Mouse (Mus musculus) testis, adult 2 months (tissue): ENCODE data around the gene Car10. TPM values are rescaled to one million over a fixed set of nuclear protein-coding genes. Genes with fewer than 3 reads are reported as not detected.

Source experiments
- H3K27ac ChIP-seq: fragments of 200-500 bp; 2 replicates; pipeline ENCODE4 v1.5.1; 2012; ENCODE audit warnings: low read depth, low read length; ENCODE audit not compliant: control insufficient read depth, insufficient read depth
- H3K27me3 ChIP-seq: fragments of 200-500 bp; 2 replicates; pipeline ENCODE4 v1.6.1; 2012; ENCODE audit warnings: mild to moderate bottlenecking, low read length, moderate library complexity; ENCODE audit not compliant: control insufficient read depth, insufficient read depth
- H3K36me3 ChIP-seq: fragments of 200-500 bp; 2 replicates; pipeline ENCODE4 v1.6.1; 2012; ENCODE audit warnings: mild to moderate bottlenecking, low read length; ENCODE audit not compliant: control insufficient read depth, insufficient read depth
- H3K4me1 ChIP-seq: fragments of 200-500 bp; 2 replicates; pipeline ENCODE4 v1.6.1; 2012; ENCODE audit warnings: low read length; ENCODE audit not compliant: control insufficient read depth, insufficient read depth
- H3K4me3 ChIP-seq: fragments of 200-500 bp; 2 replicates; pipeline ENCODE4 v1.5.1; 2012; ENCODE audit warnings: low read depth, mild to moderate bottlenecking, low read length, moderate library complexity, mixed read lengths; ENCODE audit not compliant: control insufficient read depth
- CTCF ChIP-seq: fragments of 200-500 bp; IDR thresholded peaks from 2 replicates; pipeline ENCODE4 v1.5.1; 2012; ENCODE audit warnings: low read depth, mild to moderate bottlenecking, inconsistent platforms, low read length, moderate library complexity; ENCODE audit not compliant: control insufficient read depth, insufficient read depth, insufficient replicate concordance
- POLR2A ChIP-seq: fragments of 200-500 bp; IDR thresholded peaks from 2 replicates; pipeline ENCODE4 v1.6.1; 2012; ENCODE audit warnings: low read depth, mild to moderate bottlenecking, inconsistent platforms, low read length, moderate library complexity; ENCODE audit not compliant: control insufficient read depth
- polyA plus RNA-seq: library from polyadenylated mRNA; depleted of rRNA; stranded (reverse); fragments of >200 nt; gene quantifications from 2 replicates; pipeline ENCODE4 v1.2.3, GENCODE M21; 2012

Car10 gene
- polyA plus RNA-seq, 1 experiment, result not detected

DNA sequence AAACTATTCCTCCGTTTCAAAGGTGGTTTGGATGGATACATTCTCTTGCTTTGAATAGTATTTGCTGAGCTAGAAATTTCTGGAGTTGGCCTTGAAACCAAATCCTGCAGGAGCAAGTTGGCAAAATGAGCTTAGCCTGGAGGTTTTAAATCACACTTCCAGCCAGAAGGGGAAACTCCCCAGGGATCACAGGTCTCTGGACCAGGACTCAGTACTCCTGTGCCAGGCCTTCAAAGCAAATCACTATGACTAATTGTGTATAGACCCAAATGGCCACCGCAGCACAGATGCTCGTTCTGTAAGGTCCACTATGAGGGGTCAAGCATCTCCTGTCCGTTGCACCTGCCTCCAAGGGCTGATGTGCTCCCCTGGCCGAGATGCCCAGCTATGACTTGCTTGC is 403.8 kb downstream of the Car10 start:
- Histone ChIP-seq H3K4me1 (no peaks in the 10 kb centered on the region), H3K36me3 (no peaks in the 10 kb centered on the region), H3K4me3 (no peak overlapping the region), H3K27ac (no peak overlapping the region), H3K27me3 (no peaks in the 10 kb centered on the region)
- no peak for TF ChIP-seq CTCF
- no peak for TF ChIP-seq POLR2A

DNA sequence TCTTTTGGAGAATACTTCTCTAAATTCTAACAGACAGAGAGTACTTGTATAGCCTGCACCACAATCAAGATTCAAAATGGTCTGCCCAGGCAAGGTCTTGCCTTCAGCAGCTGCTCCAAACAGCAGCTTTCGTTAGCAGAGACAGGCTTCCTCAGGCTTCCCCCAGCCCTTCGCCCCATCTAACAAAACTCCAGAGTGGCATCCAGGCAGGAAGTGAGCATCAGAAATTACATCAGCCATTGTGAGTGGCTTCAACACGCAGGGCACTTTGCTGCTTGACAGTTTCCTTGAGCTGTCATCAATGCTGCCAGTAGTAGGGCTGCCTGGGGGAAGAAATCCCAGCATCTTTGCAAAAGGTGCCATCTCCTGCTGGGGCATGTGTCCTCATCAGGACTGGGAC is 405.0 kb downstream of the Car10 start:
- Histone ChIP-seq H3K36me3 (no peaks in the 10 kb centered on the region), H3K27me3 (no peaks in the 10 kb centered on the region), H3K4me1 (no peaks in the 10 kb centered on the region), H3K27ac (no peak overlapping the region), H3K4me3 (no peak overlapping the region)
- TF ChIP-seq CTCF (no peak), POLR2A (no peak)

DNA sequence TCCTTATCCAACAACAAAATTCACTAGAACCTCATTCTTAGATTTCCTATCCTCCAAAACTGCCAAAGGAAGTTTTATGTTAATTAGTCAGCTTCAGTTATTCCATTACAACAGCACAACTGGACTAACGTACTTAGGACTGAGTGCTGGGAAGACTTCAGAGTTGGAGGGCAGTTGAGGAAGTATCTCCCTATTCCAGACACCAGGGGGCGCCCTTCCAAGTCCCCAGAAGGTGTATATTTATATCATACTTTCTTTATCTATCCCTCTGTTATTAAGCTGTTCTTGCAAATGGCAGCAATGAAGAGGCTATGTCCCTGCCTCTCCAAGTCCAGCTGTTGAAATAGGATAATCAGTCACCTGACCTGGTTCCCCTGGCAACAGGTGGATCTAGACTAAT is 405.6 kb downstream of the Car10 start:
- H3K27me3 ChIP-seq, result no peaks in the 10 kb centered on the region
- no peak overlapping the region for H3K27ac ChIP-seq
- H3K4me3 ChIP-seq, result no peak overlapping the region
- TF ChIP-seq POLR2A (no peak), CTCF (peak; percentile 34; the same call in 1 of the 2 replicates)
- no peaks in the 10 kb centered on the region for H3K36me3 ChIP-seq
- no peaks in the 10 kb centered on the region for H3K4me1 ChIP-seq

- Histone ChIP-seq H3K36me3 (no peaks in the 10 kb centered on the region), H3K27ac (no peak overlapping the region), H3K4me3 (no peak overlapping the region), H3K27me3 (no peaks in the 10 kb centered on the region), H3K4me1 (no peaks in the 10 kb centered on the region)
- TF ChIP-seq POLR2A, result no peak
- no peak for TF ChIP-seq CTCF
Measured at GRCm38 (mm10) chr11:93509527-93510235, 411.9 kb downstream of the Car10 start.

- no peak overlapping the region for H3K27ac ChIP-seq
- no peak overlapping the region for H3K4me3 ChIP-seq
- no peaks in the 10 kb centered on the region for H3K27me3 ChIP-seq
- H3K4me1 ChIP-seq, result no peaks in the 10 kb centered on the region
- TF ChIP-seq POLR2A (no peak), CTCF (no peak)
- H3K36me3 ChIP-seq, result no peaks in the 10 kb centered on the region
Measured at GRCm38 (mm10) chr11:93512843-93513242, 415.0 kb downstream of the Car10 start.

DNA sequence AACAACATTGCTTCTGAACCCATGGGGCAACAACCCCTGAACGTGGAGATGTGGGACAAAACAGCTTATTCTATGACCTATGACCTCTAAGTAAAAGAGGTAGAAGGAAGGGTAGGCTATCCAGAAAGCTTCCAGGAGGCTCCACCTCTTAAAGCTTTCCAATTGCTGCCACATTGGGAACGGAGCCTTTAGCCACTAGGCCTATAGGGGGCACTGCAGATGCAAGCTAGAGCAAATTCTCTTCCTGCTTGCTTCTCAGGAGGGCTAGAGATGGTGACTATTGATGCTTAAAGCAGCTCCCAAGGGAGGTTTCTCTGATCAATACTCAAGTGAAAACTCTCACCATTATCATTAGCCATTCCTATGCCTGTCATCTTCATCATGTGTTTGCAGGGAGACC is 416.6 kb downstream of the Car10 start:
- Histone ChIP-seq H3K27me3 (no peaks in the 10 kb centered on the region), H3K4me1 (no peaks in the 10 kb centered on the region), H3K4me3 (no peak overlapping the region), H3K36me3 (no peaks in the 10 kb centered on the region), H3K27ac (no peak overlapping the region)
- no peak for TF ChIP-seq CTCF
- TF ChIP-seq POLR2A, result no peak

DNA sequence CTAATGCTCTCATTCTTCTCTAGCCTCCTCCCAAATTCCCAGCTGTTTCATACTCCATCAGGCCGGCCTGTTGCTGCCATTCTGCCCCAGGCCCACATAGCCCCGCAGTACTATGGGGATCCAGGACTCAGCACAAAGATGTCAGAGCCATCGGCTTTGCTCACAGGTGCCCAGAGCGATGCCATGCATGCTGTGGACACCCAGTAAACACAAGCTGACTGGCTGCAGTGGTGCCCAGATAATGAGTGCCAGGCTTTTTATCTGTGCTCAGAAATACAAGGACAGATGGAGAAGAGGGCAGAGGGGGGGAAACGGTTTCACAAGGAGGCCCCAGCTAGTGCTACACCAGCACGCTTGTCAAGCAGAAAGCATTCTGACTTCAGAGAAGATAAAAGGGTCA is 417.7 kb downstream of the Car10 start:
- H3K36me3 ChIP-seq, result no peaks in the 10 kb centered on the region
- no peak overlapping the region for H3K27ac ChIP-seq
- TF ChIP-seq CTCF (no peak), POLR2A (no peak)
- H3K27me3 ChIP-seq, result no peaks in the 10 kb centered on the region
- H3K4me1 ChIP-seq, result no peaks in the 10 kb centered on the region
- H3K4me3 ChIP-seq, result no peak overlapping the region

DNA sequence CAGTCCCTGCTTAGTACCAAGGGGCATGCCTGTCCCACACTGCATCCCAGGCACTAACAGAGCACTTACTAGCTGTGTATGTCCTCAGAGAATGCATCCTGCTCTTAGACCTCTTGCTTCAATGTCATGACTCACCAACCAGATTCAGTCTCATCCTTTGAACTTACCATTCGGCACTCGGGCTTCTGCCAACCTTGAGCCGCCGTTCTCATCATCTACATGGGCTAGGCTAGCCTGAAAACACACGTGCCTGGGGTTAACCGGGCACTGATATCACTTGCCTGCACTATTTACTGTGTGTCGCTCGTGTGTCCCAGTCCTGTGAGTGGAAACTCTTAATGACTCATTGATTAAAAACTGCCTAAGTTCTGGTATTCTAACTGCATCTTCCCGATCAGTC is 418.4 kb downstream of the Car10 start:
- no peak overlapping the region for H3K4me3 ChIP-seq
- TF ChIP-seq POLR2A (no peak), CTCF (no peak)
- H3K27me3 ChIP-seq, result no peaks in the 10 kb centered on the region
- H3K4me1 ChIP-seq, result no peaks in the 10 kb centered on the region
- no peak overlapping the region for H3K27ac ChIP-seq
- H3K36me3 ChIP-seq, result no peaks in the 10 kb centered on the region

DNA sequence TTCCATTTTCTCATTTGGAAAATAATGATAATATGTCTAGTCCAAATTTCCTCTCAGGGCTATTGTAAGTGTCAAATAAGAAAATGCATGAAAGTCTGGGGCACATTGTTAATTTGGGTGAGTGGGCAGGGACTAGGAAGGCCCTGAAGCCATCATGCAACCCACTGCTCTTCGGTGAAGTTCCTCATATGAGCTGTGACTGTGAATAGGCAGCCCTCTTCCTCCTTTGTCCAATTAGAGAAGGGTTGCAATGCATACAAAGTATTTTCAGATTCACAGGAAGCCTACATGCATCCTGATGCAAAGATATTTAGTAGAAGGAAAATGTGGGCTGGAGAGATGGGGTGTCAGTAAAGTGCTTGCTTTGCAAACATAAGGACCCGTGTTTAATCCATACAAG is 419.1 kb downstream of the Car10 start:
- Histone ChIP-seq H3K27me3 (no peaks in the 10 kb centered on the region), H3K27ac (no peak overlapping the region), H3K4me1 (no peaks in the 10 kb centered on the region), H3K36me3 (no peaks in the 10 kb centered on the region), H3K4me3 (no peak overlapping the region)
- TF ChIP-seq CTCF (no peak), POLR2A (no peak)
